Mouse (Mus musculus) hematopoietic multipotent progenitor cell, adult 10-12 weeks (in vitro differentiated cells): ENCODE data around the gene Col6a1. TPM values are rescaled to one million over a fixed set of nuclear protein-coding genes. Genes with fewer than 3 reads are reported as not detected.

Experiments
- polyA plus RNA-seq: library from polyadenylated mRNA; stranded (reverse); fragments of >175 nt; gene quantifications from 2 replicates; pipeline ENCODE4 v1.2.3, GENCODE M21; 2012; ENCODE audit warnings: low replicate concordance

Col6a1 gene
- polyA plus RNA-seq, result 0.07 and 0.44 TPM in 2 replicates

GRCm38 (mm10) chr10:76725682-76726285 lies at the start of gene Col6a1:
Gene Col6a1, minus strand, starts transcription at chr10:76726168.

Other genes with a start within 250 kb of the Col6a1 start
- 1.9 and 4.6 TPM in 2 replicates for gene Lss, start 194.6 kb downstream of the Col6a1 start, polyA plus RNA-seq
- gene Spatc1l, start 163.9 kb downstream of the Col6a1 start, polyA plus RNA-seq, result 0.09 and 0.16 TPM in 2 replicates
- gene Ftcd, start 150.5 kb downstream of the Col6a1 start, polyA plus RNA-seq, result not detected in 2 replicates
- 0.10 and 0.20 TPM in 2 replicates for gene Col6a2, start 102.5 kb downstream of the Col6a1 start, polyA plus RNA-seq
- gene Pcbp3, start 235.7 kb upstream of the Col6a1 start, polyA plus RNA-seq, result 3.7 and 8.7 TPM in 2 replicates